ENCODE assay signal across 24 mouse cellular contexts in genomic region chr12:7560245-7560644, GRCm38 (mm10).
DNase-seq lines count a peak whose midpoint lies in the region; ATAC-seq and TF ChIP-seq lines count a peak whose summit lies in the region.
"Had no signal": no experiment of that assay in that cellular context is flagged by ENCODE, and none has a peak within 500 bp of the region (broad histone marks: within the 10 kb centered on the region; RNA-seq: fewer than 3 reads in every experiment).

No protein-coding gene starts in this region.

- TF ChIP-seq CTCF in gastrocnemius, adult 2 months (IDR thresholded peaks at IDR 0.05) = no peak

- ATAC-seq in neural tube, embryonic 13.5 days (ENCODE audit: low read depth) = 0 out of 2 replicates have a peak, but pooled peaks have one; percentile 43
- ATAC-seq in neural tube, embryonic 14.5 days (ENCODE audit: low read depth) = peak; percentile 78; the same call in 1 of the 2 replicates
- ATAC-seq: activated CD4-positive, CD25-positive, alpha-beta regulatory T cell, adult 4 months; forebrain, embryonic 14.5 days; forebrain, embryonic 16.5 days; Patski had no signal

- no peaks in the 10 kb centered on the region for H3K27me3 ChIP-seq in neural tube, embryonic 13.5 days
- H3K27me3 ChIP-seq in neural tube, embryonic 14.5 days (ENCODE audit: control insufficient read depth, insufficient read depth, low read length) = no peaks in the 10 kb centered on the region
- H3K27me3 ChIP-seq: embryonic facial prominence, embryonic 13.5 days; embryonic facial prominence, embryonic 15.5 days; forebrain, embryonic 12.5 days had no signal

- H3K9me3 ChIP-seq in neural tube, embryonic 13.5 days = no peaks in the 10 kb centered on the region
- H3K9me3 ChIP-seq in neural tube, embryonic 14.5 days (ENCODE audit: control insufficient read depth, low read length) = no peaks in the 10 kb centered on the region
- H3K9me3 ChIP-seq: embryonic facial prominence, embryonic 13.5 days; embryonic facial prominence, embryonic 15.5 days; forebrain, embryonic 10.5 days; forebrain, embryonic 12.5 days had no signal

- H3K36me3 ChIP-seq in neural tube, embryonic 13.5 days = no peaks in the 10 kb centered on the region
- H3K36me3 ChIP-seq in neural tube, embryonic 14.5 days (ENCODE audit: control insufficient read depth, insufficient read depth, low read length) = no peaks in the 10 kb centered on the region
- H3K36me3 ChIP-seq: embryonic facial prominence, embryonic 13.5 days; embryonic facial prominence, embryonic 15.5 days; forebrain, embryonic 10.5 days; forebrain, embryonic 12.5 days had no signal

- no peak overlapping the region for H3K4me3 ChIP-seq in neural tube, embryonic 13.5 days
- H3K4me3 ChIP-seq in neural tube, embryonic 14.5 days (ENCODE audit: low read depth, low read length) = no peak overlapping the region
- no peak overlapping the region for H3K4me3 ChIP-seq in gastrocnemius, adult 2 months
- H3K4me3 ChIP-seq: embryonic facial prominence, embryonic 13.5 days; embryonic facial prominence, embryonic 15.5 days; erythroblast, embryonic 14.5 days; forebrain, embryonic 10.5 days; forebrain, embryonic 12.5 days had no signal

- WGBS in neural tube, embryonic 13.5 days = 58% methylated on average over 1 of the region's 1 CpGs
- 55% methylated on average over 1 of the region's 1 CpGs for WGBS in neural tube, embryonic 14.5 days

- H3K27ac ChIP-seq in neural tube, embryonic 13.5 days (replicated peaks) = no peak overlapping the region
- H3K27ac ChIP-seq in neural tube, embryonic 14.5 days (ENCODE audit: low read depth, low read length) = no peak overlapping the region
- no peak overlapping the region for H3K27ac ChIP-seq in gastrocnemius, adult 2 months
- H3K27ac ChIP-seq: embryonic facial prominence, embryonic 13.5 days; embryonic facial prominence, embryonic 15.5 days; forebrain, embryonic 10.5 days; forebrain, embryonic 12.5 days had no signal

- no peaks in the 10 kb centered on the region for H3K4me1 ChIP-seq in neural tube, embryonic 13.5 days (replicated peaks)
- no peaks in the 10 kb centered on the region for H3K4me1 ChIP-seq in neural tube, embryonic 14.5 days (ENCODE audit: control insufficient read depth, insufficient read depth, low read length)
- H3K4me1 ChIP-seq: embryonic facial prominence, embryonic 13.5 days; embryonic facial prominence, embryonic 15.5 days; forebrain, embryonic 10.5 days; forebrain, embryonic 12.5 days had no signal

- no peak overlapping the region for H3K4me2 ChIP-seq in neural tube, embryonic 13.5 days
- no peak overlapping the region for H3K4me2 ChIP-seq in neural tube, embryonic 14.5 days (ENCODE audit: low read depth, low read length)
- H3K4me2 ChIP-seq: embryonic facial prominence, embryonic 13.5 days; embryonic facial prominence, embryonic 15.5 days; forebrain, embryonic 12.5 days had no signal

- intact Hi-C loops in gastrocnemius, adult 2 months (cut with DNase I) = no loop called here

- DNase-seq in neural tube, embryonic 10.5 days (ENCODE audit: extremely low spot score, low spot score) = no peak
- no peak for DNase-seq in gastrocnemius, adult 2 months
- no peak for DNase-seq in MN1 (ENCODE audit: low spot score)
- DNase-seq: adrenal gland, adult 8-10 months; adrenal gland, postnatal 14 days; adrenal gland, postnatal 36 days; cerebellum, adult 11 months; cerebellum, adult 18-20 months; cerebellum, adult 8-10 months; cerebellum, adult 9-11 months; cerebellum, postnatal 14 days; cerebellum, postnatal 36 days; embryo, embryonic 11 days had no signal

- H3K9ac ChIP-seq in neural tube, embryonic 13.5 days = no peak overlapping the region
- no peak overlapping the region for H3K9ac ChIP-seq in neural tube, embryonic 14.5 days (replicated peaks; ENCODE audit: low read depth, low read length)
- H3K9ac ChIP-seq: embryonic facial prominence, embryonic 13.5 days; embryonic facial prominence, embryonic 15.5 days; forebrain, embryonic 12.5 days had no signal
